Mouse (Mus musculus): ENCODE results near the gene Plscr3. TPM values are rescaled to one million over a fixed set of nuclear protein-coding genes. Genes with fewer than 3 reads are reported as not detected.

Gene Plscr3
- total RNA-seq, 2 experiments from 2014 or later = 19.6 to 21.4 TPM

DNA sequence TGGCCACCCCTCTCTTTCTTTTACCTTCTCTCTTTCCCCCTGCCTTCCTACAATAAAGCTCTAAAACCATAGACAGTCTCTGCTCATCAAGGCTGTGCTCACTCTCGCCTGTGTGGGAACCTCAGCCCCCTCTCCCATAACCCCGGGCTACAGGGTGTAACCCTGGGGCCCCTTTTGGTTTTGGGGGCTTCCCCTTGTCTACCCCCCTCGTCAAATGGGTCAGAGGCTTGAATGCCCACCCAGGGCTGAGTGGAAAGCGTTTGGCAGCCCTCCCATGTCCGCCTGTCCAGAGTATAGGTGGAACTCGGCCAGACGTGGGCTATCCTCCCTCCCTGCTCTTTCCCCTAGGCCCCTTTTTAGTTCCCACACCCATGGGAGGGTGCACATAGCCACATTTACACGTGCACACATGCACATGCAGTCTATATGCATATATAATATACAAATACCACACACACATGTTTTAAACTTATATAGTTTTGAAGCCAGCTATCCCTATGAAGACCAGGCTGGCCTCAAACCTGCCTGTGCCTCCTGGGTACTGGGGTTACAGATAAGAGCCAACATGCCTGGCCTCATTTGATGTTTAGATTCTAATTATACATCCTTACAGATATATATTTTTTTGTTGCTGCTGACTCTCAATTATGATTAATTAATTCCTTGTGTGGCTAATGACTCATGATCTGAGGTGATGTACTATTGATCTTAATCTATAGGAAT, 18.1 kb downstream of the Plscr3 start:
- no peak for DNase-seq

- no peak for DNase-seq
These were observed 19.4 kb downstream of the Plscr3 start for GRCm38 (mm10) chr11:69865561-69865960.

GRCm38 (mm10) chr11:69867335-69867734, 21.2 kb downstream of the Plscr3 start:
- no peak for DNase-seq

- no peak for DNase-seq
These were observed 24.3 kb downstream of the Plscr3 start for GRCm38 (mm10) chr11:69870289-69871069.

DNA sequence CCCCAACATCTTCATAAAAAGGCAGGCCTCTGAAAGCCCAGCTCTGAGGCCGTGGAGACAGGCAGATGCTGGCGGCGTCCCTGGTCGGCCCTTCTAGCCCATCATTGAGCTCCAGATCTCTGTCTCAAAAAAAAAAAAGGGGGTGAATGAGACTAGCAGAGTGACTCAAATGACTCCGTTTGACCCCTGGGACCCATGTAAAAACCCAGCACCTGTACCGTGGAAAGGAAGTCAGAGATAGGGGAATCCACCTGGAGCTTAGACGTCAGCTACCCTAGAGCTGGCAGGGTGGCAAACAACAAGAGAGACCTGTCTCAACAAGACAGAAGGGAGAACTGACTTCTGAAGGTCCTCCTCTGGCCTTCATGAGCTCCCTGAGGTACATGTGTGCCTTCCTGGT, 25.6 kb downstream of the Plscr3 start:
- DNase-seq = no peak

- no peak for DNase-seq
These were observed 26.3 kb downstream of the Plscr3 start for GRCm38 (mm10) chr11:69872451-69872850.

DNA sequence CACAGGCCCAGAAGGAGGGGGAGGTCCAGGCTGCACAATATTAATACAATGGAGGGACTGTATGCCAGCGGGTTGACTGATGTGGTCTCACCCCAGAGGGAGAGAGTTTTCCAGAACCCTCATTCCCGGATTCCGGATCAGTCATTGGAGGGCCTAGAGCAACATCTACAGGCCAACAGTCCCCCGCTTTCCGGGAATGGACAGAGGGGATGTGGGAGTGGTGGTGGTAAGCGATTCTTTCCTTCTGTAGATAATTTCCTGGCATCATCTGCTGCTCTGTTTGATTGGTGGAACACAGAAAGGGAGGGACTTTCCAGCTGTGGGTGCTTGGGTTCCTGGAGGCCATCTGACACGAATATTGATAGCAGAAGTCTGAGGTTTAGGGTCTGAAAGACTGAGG, 30.0 kb downstream of the Plscr3 start:
- DNase-seq = peak; percentile 69 to 86

- DNase-seq = peak; percentile 90 to 92
These were observed 30.7 kb downstream of the Plscr3 start for GRCm38 (mm10) chr11:69876867-69877266.

- no peak for DNase-seq
These were observed 31.7 kb downstream of the Plscr3 start, which contains the start of gene Tmem95 for GRCm38 (mm10) chr11:69877878-69878277. Tmem95 (minus strand) TSS chr11:69878018.

- DNase-seq = no peak
These were observed 32.2 kb downstream of the Plscr3 start for GRCm38 (mm10) chr11:69878399-69878798.

DNA sequence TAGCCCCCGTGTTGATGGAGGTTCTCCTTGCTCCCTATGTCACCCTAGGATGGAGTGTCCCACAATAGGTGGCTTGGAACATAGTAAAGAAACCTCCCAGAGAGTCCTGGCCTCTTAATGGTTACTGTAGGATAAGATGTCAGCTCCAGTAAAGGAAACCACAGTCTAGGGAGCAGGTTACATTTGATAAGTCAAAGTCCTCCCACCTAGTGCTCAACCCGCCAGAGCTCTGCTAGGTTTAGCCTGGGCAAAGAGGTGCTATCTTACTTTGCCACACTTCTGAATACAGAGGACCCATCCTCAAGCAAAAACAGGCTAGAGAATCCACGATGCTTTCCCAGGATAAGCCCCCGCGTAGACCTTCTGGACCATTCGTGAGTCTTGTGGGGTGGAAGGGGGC, 32.8 kb downstream of the Plscr3 start:
- no peak for DNase-seq

GRCm38 (mm10) chr11:69879711-69880110, 33.5 kb downstream of the Plscr3 start:
- no peak for DNase-seq

DNA sequence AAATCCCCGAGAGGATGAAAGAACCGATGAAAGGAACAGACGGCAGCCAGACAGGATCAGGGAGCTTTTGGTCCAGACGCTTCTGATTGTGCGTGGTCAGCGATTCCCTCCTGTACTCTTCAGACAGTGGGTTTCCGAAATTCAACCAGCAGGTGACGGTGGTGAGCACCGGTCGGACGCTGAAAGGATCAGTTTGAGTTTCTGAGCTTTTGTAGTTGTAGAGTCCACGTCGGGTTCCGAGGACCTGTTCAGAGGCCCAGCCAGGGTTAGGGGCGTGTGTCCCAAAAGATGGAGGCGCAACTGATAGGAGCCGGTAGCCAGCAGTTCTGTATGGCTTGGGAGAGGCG, 34.3 kb downstream of the Plscr3 start:
- DNase-seq = no peak

DNA sequence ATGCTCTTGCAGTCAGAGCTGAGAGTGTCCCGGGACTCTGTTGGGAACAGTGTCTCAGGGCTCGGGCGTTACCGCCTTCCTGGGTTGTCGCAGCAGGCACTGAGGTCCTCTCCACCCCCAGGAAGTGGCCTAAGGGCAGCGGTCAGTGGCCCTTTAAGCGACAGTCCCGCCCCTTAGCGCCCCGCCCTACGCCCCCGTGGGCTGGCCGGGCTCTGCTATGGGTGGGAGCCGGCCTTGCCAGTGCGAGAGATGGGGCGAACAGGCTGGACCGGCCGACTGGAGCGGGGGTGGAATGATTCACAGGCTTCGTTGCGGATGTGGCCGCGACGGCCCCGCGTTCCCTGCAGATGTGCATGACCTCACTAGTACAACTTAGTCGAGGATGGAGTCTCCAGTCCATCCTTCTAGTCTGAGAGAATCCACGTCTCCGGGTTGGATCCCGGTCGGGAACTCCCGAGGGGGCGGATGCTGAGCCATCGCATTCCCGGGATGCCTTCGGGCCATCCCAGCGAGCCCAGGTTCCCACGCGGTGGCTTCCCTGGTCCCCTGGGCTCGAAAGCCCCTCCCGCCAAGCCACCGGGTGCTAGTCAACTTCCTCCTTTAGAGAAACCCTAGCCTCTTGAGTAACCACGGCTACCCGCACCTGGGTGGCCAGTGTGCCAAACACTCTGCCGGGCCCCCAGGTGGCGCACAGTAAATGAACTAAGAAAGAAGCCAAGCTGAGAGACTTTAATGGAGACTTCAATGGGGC, 34.9 kb downstream of the Plscr3 start, which contains the start of gene Kctd11:
TSS of gene Kctd11 (minus strand) at position 554 of the 751 bp plus-strand sequence.
- peak; percentile 95 to 97 for DNase-seq

GRCm38 (mm10) chr11:69881787-69882670, 35.9 kb downstream of the Plscr3 start:
- no peak for DNase-seq

DNA sequence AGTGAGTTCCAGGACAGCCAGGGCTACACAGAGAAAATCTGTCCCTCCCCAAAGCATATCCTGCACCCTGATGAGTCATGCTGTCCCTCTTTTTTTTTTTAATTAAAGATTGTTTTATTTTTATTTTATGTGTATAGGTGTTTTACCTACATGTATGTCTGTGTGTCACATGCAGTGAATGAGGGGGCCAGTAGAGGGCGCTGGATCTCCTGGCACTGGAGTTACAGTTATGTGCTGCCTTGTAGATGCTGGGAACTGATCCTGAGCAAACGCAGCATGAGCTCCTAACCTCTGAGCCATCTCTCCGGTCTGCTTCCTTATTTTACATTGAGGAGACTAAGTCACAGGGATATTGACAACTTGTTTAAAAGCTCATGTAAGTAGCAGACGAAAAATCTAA, 36.9 kb downstream of the Plscr3 start:
- DNase-seq = no peak

DNA sequence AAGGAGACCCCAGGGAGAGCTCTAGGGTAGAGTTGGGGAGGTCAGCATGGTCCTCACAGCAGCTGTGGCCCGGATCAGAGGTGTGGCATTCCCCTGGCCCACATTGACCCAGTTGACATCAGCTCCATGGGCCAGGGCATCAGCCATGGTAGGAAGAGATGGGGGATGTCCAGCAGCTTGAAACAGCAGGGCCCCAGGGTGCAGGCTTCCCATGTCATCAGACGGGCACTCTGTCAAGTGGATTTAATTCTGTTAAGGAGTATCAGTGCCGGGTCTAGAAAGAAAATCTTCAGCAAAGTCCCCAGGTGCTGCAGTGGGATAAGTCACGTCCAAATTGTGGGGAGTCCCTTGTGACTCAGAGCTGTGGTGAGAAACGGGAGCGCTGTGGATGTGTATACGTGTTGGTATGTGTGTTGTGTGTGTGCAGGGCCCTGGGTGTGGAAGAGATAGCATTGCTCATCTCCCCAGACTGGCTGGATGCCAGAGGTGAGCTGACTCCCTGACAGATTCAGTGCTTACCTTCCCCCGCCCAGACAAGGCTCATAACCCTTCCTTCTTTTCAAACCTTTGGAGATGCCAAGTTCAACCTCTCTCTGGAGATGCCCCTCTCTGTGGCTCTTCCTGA, 37.5 kb downstream of the Plscr3 start:
- DNase-seq = no peak

GRCm38 (mm10) chr11:69884240-69884639, 38.1 kb downstream of the Plscr3 start:
- peak in 1 of 2 experiments; percentile 40 for DNase-seq

DNA sequence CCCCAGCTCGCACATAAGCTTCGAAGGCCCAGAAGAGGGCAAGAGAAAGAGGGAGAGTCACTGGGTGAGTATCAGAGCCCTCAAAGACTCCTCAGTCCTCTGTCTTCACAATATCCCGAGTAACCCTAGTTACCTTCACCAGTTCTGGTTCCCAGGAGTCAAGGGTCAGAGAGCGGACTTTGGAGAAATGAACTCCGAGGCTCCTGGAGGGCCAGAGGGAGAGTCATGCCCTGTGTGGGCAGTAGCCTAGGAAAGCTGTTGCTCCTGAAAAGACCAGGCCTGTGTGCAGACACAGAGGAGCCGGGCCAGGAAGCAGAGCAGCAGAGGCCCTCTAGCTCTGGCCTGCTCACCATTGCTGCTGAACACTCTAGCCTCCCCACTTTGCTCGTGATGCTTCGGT, 38.5 kb downstream of the Plscr3 start:
- DNase-seq = no peak

DNA sequence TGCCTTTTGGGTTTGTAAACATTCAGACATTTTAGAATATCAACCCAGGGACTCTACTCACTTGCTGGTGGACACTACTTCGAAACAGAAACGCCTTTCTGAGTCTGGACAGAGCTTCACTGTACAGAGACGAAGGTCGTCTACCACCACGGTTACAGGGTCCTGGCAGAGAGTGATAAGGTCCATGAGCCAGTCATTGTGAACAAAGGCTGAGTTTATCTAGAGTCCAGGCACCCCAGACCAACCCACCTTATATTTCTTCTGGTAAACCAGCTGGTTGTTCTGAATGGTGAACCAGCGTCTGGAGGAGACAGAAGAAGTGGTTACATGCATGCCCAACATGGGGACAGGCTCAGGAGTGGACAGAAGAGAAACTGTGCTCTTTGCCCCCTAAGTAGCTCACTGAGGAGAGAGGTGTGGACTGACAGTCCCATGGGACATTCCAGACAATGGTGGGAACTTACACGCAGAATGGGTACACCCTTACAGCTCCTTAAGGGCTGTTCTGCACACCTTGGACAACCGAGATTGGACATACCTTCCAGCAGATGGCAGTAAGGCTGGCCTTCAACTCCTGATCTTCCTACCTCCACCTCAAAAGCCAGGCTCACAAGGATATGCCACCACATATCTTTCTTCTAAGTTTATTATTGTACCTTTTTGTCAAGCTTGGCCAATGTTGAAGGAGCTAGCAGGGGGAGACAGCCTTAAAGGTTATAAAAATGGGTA, 40.9 kb downstream of the Plscr3 start:
- DNase-seq = no peak

GRCm38 (mm10) chr11:69891482-69891881, 45.3 kb downstream of the Plscr3 start:
- DNase-seq = no peak

Data from heart, adult 18-20 months (tissue).